Mouse (Mus musculus): ENCODE results near the gene Crnn. TPM values are rescaled to one million over a fixed set of nuclear protein-coding genes. Genes with fewer than 3 reads are reported as not detected.

The Crnn gene
- polyA plus RNA-seq (2012; rRNA removed), result 0.03 TPM in 1 of 2 replicates, not detected in the other

GRCm38 (mm10) chr3:93144510-93145051 lies at the start of gene Crnn:
Crnn (plus strand) TSS chr3:93144787.
- no peak for DNase-seq (ENCODE audit: low spot score)

GRCm38 (mm10) chr3:93096447-93096846 lies 48.1 kb upstream of the Crnn start:
- no peak for DNase-seq (ENCODE audit: low spot score)

GRCm38 (mm10) chr3:93111668-93112067 lies 32.9 kb upstream of the Crnn start:
- no peak for DNase-seq (ENCODE audit: low spot score)

GRCm38 (mm10) chr3:93114481-93114880 lies 30.1 kb upstream of the Crnn start:
- DNase-seq (ENCODE audit: low spot score), result no peak

GRCm38 (mm10) chr3:93119101-93119500 lies 25.5 kb upstream of the Crnn start:
- no peak for DNase-seq (ENCODE audit: low spot score)

- no peak for DNase-seq (ENCODE audit: low spot score)
Measured at GRCm38 (mm10) chr3:93128052-93128451, 16.5 kb upstream of the Crnn start.

GRCm38 (mm10) chr3:93129076-93129475 lies 15.5 kb upstream of the Crnn start:
- DNase-seq (ENCODE audit: low spot score), result no peak

- DNase-seq (ENCODE audit: low spot score), result no peak
Measured at GRCm38 (mm10) chr3:93130460-93130859, 14.1 kb upstream of the Crnn start.

GRCm38 (mm10) chr3:93162502-93162901 lies 17.9 kb downstream of the Crnn start:
- DNase-seq (ENCODE audit: low spot score), result no peak

- DNase-seq (ENCODE audit: low spot score), result no peak
Measured at GRCm38 (mm10) chr3:93162996-93163592, 18.5 kb downstream of the Crnn start.

GRCm38 (mm10) chr3:93180856-93181255 lies 36.3 kb downstream of the Crnn start:
- DNase-seq (ENCODE audit: low spot score), result no peak

- DNase-seq (ENCODE audit: low spot score), result no peak
Measured at GRCm38 (mm10) chr3:93196978-93197377, 52.4 kb downstream of the Crnn start, which contains the start of gene Flg2. Flg2 (plus strand) TSS chr3:93197278.

Other genes with a start within 250 kb of the Crnn start
- not detected in 2 replicates for gene Lce3a, start 218.6 kb upstream of the Crnn start, polyA plus RNA-seq (2012; rRNA removed)
- gene Lce3b, start 211.8 kb upstream of the Crnn start, polyA plus RNA-seq (2012; rRNA removed), result not detected in 2 replicates
- not detected in 2 replicates for gene Lce3c, start 200.3 kb upstream of the Crnn start, polyA plus RNA-seq (2012; rRNA removed)
- gene Lce3d, start 187.4 kb upstream of the Crnn start, polyA plus RNA-seq (2012; rRNA removed), result not detected in 2 replicates
- not detected in 2 replicates for gene Lce3e, start 177.7 kb upstream of the Crnn start, polyA plus RNA-seq (2012; rRNA removed)
- not detected in 2 replicates for gene Lce3f, start 152.6 kb upstream of the Crnn start, polyA plus RNA-seq (2012; rRNA removed)
- gene Crct1, start 129.1 kb upstream of the Crnn start, polyA plus RNA-seq (2012; rRNA removed), result not detected in 2 replicates
- gene Lce1m, start 125.7 kb upstream of the Crnn start, polyA plus RNA-seq (2012; rRNA removed), result not detected in 2 replicates
- gene Gm4858, start 76.0 kb upstream of the Crnn start, polyA plus RNA-seq (2012; rRNA removed), result not detected in 2 replicates
- not detected in 2 replicates for gene Flg2, start 52.5 kb downstream of the Crnn start, polyA plus RNA-seq (2012; rRNA removed)
- not detected in 2 replicates for gene Flg, start 128.7 kb downstream of the Crnn start, polyA plus RNA-seq (2012; rRNA removed)
- gene Hrnr, start 175.0 kb downstream of the Crnn start, polyA plus RNA-seq (2012; rRNA removed), result not detected in 2 replicates
- gene Rptn, start 248.9 kb downstream of the Crnn start, polyA plus RNA-seq (2012; rRNA removed), result 0.69 and 0.96 TPM in 2 replicates

All from urinary bladder, adult 2 months (tissue).